Mouse (Mus musculus) forebrain, postnatal 0 days (tissue): ENCODE measurements around the gene Six6. TPM values are rescaled to one million over a fixed set of nuclear protein-coding genes. Genes with fewer than 3 reads are reported as not detected.

Experiments used
- ATAC-seq: fragments of 200-750 bp; cut with Nextera tagmentation; 2 replicates; pipeline ENCODE4 v1.8.0; 2017; ENCODE audit warnings: mild to moderate bottlenecking, moderate library complexity
- DNase-seq: peaks from one replicate; pipeline ENCODE4 v3.0.0-alpha.2; 2015
- H3K27ac ChIP-seq: fragments of 300-500 bp; sonication (generic); 2 replicates; pipeline ENCODE4 v1.5.1; 2014; ENCODE audit warnings: low read depth, mild to moderate bottlenecking, antibody characterized with exemption, low read length, moderate library complexity, mixed read lengths
- H3K27me3 ChIP-seq: fragments of 300-500 bp; sonication (generic); 2 replicates; pipeline ENCODE4 v1.6.1; 2014; ENCODE audit warnings: mild to moderate bottlenecking, low read length, mixed read lengths; ENCODE audit not compliant: insufficient read depth
- H3K36me3 ChIP-seq: fragments of 300-500 bp; sonication (generic); 2 replicates; pipeline ENCODE4 v1.6.1; 2014; ENCODE audit warnings: mild to moderate bottlenecking, moderate library complexity; ENCODE audit not compliant: insufficient read depth
- H3K4me1 ChIP-seq: fragments of 300-500 bp; sonication (generic); 2 replicates; pipeline ENCODE4 v1.6.1; 2014; ENCODE audit warnings: antibody characterized with exemption; ENCODE audit not compliant: insufficient read depth
- H3K4me2 ChIP-seq: fragments of 300-500 bp; sonication (generic); 2 replicates; pipeline ENCODE4 v1.6.1; 2014; ENCODE audit warnings: low read depth, mild to moderate bottlenecking, moderate library complexity
- H3K4me3 ChIP-seq: fragments of 300-500 bp; sonication (generic); 2 replicates; pipeline ENCODE4 v1.5.1; 2014; ENCODE audit warnings: low read depth, low read length, mixed read lengths
- H3K9ac ChIP-seq: fragments of 300-500 bp; sonication (generic); 2 replicates; pipeline ENCODE4 v1.6.1; 2014; ENCODE audit warnings: mild to moderate bottlenecking
- H3K9me3 ChIP-seq: fragments of 300-500 bp; sonication (generic); 2 replicates; pipeline ENCODE4 v1.6.1; 2016; ENCODE audit warnings: low read length
- CTCF ChIP-seq: sonication (generic); IDR thresholded peaks from 2 replicates; pipeline ENCODE4 v1.5.1; 2016; ENCODE audit warnings: antibody characterized with exemption, control low read depth, low read depth
- WGBS: fragments of 180-500 bp; shearing (Covaris S2); extraction: QIAGEN DNeasy Blood & Tissue Kit; methylation state at CpG from one replicate; pipeline ENCODE4 v1.1.7; 2014; 5-methylcytosine and 5-hydroxymethylcytosine counted together
- polyA plus RNA-seq: library from polyadenylated mRNA; unstranded; fragments of >200 nt; fragmentation: Nextera tagmentation; extraction: Ambion mirVana; gene quantifications from 2 replicates; pipeline ENCODE4 v1.2.1, GENCODE M21; 2015
- total RNA-seq: library from RNA; depleted of rRNA; stranded (reverse); fragments of >200 nt; gene quantifications from 2 replicates; pipeline ENCODE4 v1.2.3, GENCODE M21; 2014

The Six6 gene
- total and polyA plus RNA-seq, 2 experiments from 2014 or later = 0.77 to 4.0 TPM

DNA sequence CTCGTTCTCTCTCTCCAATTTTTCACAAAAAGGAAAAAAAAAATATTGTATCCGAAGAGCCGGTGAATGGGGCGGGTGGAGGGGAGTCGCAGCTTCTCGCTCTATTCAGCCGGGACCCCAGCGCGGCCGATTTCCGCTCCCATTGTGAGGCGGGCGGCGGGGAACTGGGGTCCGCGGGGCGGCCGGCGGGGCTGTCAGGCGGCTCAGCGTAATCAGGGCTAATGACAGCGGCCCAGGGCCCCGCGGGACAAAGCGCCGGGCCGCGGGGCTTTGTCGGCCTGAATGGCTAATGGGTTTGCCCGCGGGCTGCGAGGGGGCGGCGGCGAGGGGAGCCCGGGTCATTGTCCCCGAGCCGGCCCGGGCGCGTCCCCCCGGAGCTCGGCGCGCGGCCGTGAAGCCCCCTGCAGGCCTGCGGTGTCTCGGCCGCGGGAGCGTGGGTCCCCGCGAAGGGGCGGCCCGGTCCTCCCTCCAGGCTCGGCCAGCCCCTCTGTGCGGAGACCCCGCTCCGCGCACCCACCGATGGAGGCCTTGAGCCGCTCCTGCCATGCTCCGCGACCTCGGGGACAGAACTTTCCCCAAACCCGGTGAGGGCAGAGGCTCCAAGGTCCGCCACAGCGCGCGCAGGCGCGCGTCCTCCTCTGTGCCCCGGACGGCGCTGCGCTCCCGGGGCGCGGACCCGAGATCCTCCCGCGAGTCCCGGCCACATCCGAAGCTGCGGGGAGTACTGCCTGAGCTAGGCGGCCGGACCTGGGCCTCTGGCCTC is 5.8 kb downstream of the Six6 start:
- H3K9me3 ChIP-seq = no peaks in the 10 kb centered on the region
- no peak for TF ChIP-seq CTCF
- no peak overlapping the region for H3K9ac ChIP-seq
- ATAC-seq (no peak; the same call in 1 of the 2 replicates), DNase-seq (no peak)
- H3K4me1 ChIP-seq = no peaks in the 10 kb centered on the region
- peak overlapping the region; percentile 30; the same call in 1 of the 2 replicates for H3K4me2 ChIP-seq
- H3K27ac ChIP-seq = no peak overlapping the region
- H3K4me3 ChIP-seq = peak overlapping the region; percentile 16; the same call in 1 of the 2 replicates
- H3K27me3 ChIP-seq = peaks cover 91% of the 10 kb centered on the region
- H3K36me3 ChIP-seq = no peaks in the 10 kb centered on the region
- 2% methylated on average over 88 of the region's 89 CpGs for WGBS

GRCm38 (mm10) chr12:72946064-72946395 is 6.3 kb downstream of the Six6 start:
- H3K27me3 ChIP-seq = peaks cover 92% of the 10 kb centered on the region
- no peaks in the 10 kb centered on the region for H3K9me3 ChIP-seq
- ATAC-seq = no peak
- no peaks in the 10 kb centered on the region for H3K4me1 ChIP-seq
- WGBS = 5% methylated on average over 8 of the region's 8 CpGs
- no peak for TF ChIP-seq CTCF
- no peak overlapping the region for H3K4me3 ChIP-seq
- no peaks in the 10 kb centered on the region for H3K36me3 ChIP-seq
- no peak for DNase-seq
- H3K4me2 ChIP-seq = no peak overlapping the region
- H3K9ac ChIP-seq = no peak overlapping the region
- H3K27ac ChIP-seq = no peak overlapping the region

DNA sequence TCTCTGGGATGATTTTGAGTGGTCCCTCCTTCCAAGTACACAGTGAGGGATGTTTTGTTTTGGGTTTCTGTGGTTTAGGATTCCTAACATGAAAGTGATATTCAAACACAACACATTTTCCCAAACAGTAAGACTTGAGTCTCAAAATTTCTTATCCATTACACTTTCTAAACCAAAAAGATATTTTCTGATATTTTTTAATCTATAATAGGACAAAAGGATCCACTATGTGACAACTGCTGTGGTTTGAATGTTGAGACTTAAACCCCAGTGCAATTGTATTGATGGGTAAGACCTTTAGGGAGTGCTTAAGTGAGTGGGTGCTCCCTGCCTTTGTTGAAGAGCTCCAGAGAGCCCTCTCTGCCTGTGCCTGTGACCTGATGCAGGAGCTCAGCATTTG is 7.1 kb downstream of the Six6 start:
- Histone ChIP-seq H3K9me3 (no peaks in the 10 kb centered on the region), H3K4me1 (no peaks in the 10 kb centered on the region), H3K4me3 (no peak overlapping the region), H3K9ac (no peak overlapping the region), H3K27ac (no peak overlapping the region), H3K4me2 (no peak overlapping the region), H3K27me3 (peaks cover 90% of the 10 kb centered on the region), H3K36me3 (no peaks in the 10 kb centered on the region)
- TF ChIP-seq CTCF = no peak
- ATAC-seq (no peak), DNase-seq (peak; percentile 62)

- H3K4me1 ChIP-seq = no peaks in the 10 kb centered on the region
- no peak for ATAC-seq
- 27% methylated on average over 2 of the region's 2 CpGs for WGBS
These were observed 7.6 kb downstream of the Six6 start for GRCm38 (mm10) chr12:72947335-72947734.

DNA sequence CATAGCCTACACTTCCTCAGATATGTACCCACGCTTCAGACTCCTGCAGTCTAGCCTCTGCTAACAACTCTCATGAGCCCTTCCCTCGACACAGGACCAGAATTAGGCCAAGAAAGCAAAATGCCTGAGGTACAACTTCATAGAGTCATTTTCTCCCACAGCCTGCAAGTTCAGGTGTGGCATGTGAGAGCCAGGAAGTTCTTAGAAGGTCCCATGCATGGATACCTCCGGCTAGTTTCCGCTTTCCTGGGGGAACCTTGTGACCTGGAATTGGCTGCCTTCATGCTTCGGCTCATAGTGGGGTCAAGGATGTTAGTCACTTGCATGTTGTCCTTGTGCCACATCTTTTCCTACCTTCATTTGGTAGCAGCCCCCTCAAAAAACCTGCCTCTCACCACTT is 13.4 kb downstream of the Six6 start:
- TF ChIP-seq CTCF = no peak
- ATAC-seq = no peak
- no peak for DNase-seq
- Histone ChIP-seq H3K36me3 (no peaks in the 10 kb centered on the region), H3K4me1 (no peaks in the 10 kb centered on the region), H3K9me3 (no peaks in the 10 kb centered on the region), H3K4me3 (no peak overlapping the region), H3K27ac (no peak overlapping the region), H3K4me2 (no peak overlapping the region), H3K9ac (no peak overlapping the region), H3K27me3 (peaks cover 40% of the 10 kb centered on the region)
- 91% methylated on average over 5 of the region's 5 CpGs for WGBS

More at GRCm38 (mm10) chr12:72947335-72947734, 7.6 kb downstream of the Six6 start:
- no peak for TF ChIP-seq CTCF
- Histone ChIP-seq H3K27ac (no peak overlapping the region), H3K4me2 (no peak overlapping the region), H3K9me3 (no peaks in the 10 kb centered on the region), H3K36me3 (no peaks in the 10 kb centered on the region), H3K4me3 (no peak overlapping the region), H3K27me3 (peaks cover 86% of the 10 kb centered on the region), H3K9ac (no peak overlapping the region)
- no peak for DNase-seq

DNA sequence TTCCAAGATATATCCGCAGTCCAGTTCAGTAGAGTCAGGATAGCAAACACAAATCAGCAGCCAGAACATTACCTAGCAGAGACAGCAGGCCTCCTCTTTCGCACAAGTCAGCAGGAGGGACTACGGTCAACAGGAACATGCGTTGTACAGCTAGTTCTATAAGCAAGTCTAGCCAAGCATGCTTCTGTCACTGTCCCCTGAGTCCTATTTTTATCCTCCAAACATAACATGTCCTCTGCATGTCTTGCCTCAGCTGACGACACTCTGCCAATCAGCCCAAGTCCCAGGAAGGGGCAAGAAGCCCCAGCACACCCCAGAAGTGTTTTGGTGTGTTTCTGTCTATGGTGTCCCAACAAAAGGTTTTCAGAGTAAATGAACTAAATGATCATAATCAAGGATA is 14.2 kb downstream of the Six6 start:
- Histone ChIP-seq H3K4me3 (no peak overlapping the region), H3K27me3 (peaks cover 36% of the 10 kb centered on the region), H3K4me2 (no peak overlapping the region), H3K27ac (no peak overlapping the region), H3K9me3 (no peaks in the 10 kb centered on the region), H3K4me1 (no peaks in the 10 kb centered on the region), H3K9ac (no peak overlapping the region), H3K36me3 (no peaks in the 10 kb centered on the region)
- no peak for DNase-seq
- ATAC-seq = no peak
- no peak for TF ChIP-seq CTCF
- 86% methylated on average over 5 of the region's 5 CpGs for WGBS

- TF ChIP-seq CTCF = no peak
- Histone ChIP-seq H3K27ac (no peak overlapping the region), H3K27me3 (peaks cover 27% of the 10 kb centered on the region), H3K36me3 (no peaks in the 10 kb centered on the region), H3K4me1 (no peaks in the 10 kb centered on the region), H3K9ac (no peak overlapping the region), H3K4me3 (no peak overlapping the region), H3K9me3 (no peaks in the 10 kb centered on the region), H3K4me2 (no peak overlapping the region)
- 80% methylated on average over 4 of the region's 4 CpGs for WGBS
- DNase-seq (no peak), ATAC-seq (no peak)
These were observed 15.2 kb downstream of the Six6 start for GRCm38 (mm10) chr12:72954906-72955305.
